Mouse (Mus musculus) thymus, adult 2 months (tissue): ENCODE data around the gene Slc6a6. TPM values are rescaled to one million over a fixed set of nuclear protein-coding genes. Genes with fewer than 3 reads are reported as not detected.
A peak's percentile ranks its signal among the peaks of the same experiment; 100 is the strongest.

ENCODE experiments used
- DNase-seq: peaks from one replicate; pipeline ENCODE4 v3.0.0; 2021
- H3K27ac ChIP-seq: fragments of 200-500 bp; 2 replicates; pipeline ENCODE4 v1.5.1; 2012; ENCODE audit warnings: low read length, control low read depth; ENCODE audit not compliant: control insufficient read depth, insufficient read depth
- H3K27me3 ChIP-seq: fragments of 200-500 bp; 2 replicates; pipeline ENCODE4 v1.6.1; 2012; ENCODE audit warnings: mild to moderate bottlenecking, low read length, moderate library complexity, mixed read lengths; ENCODE audit not compliant: control insufficient read depth, insufficient read depth
- H3K36me3 ChIP-seq: fragments of 200-500 bp; 2 replicates; pipeline ENCODE4 v1.6.1; 2012; ENCODE audit warnings: mild to moderate bottlenecking, low read length, moderate library complexity; ENCODE audit not compliant: control insufficient read depth, insufficient read depth
- H3K4me1 ChIP-seq: fragments of 200-500 bp; replicated peaks from 2 replicates; pipeline ENCODE4 v1.6.1; 2012; ENCODE audit warnings: low read length; ENCODE audit not compliant: control insufficient read depth, insufficient read depth
- H3K4me3 ChIP-seq: fragments of 200-500 bp; 2 replicates; pipeline ENCODE4 v1.5.1; 2012; ENCODE audit warnings: mild to moderate bottlenecking, low read length, control low read depth, moderate library complexity; ENCODE audit not compliant: control insufficient read depth, insufficient read depth
- CTCF ChIP-seq: fragments of 200-500 bp; IDR thresholded peaks from 2 replicates; pipeline ENCODE4 v1.5.1; 2012; ENCODE audit warnings: mild to moderate bottlenecking, control low read depth, low read length, moderate library complexity, borderline replicate concordance; ENCODE audit not compliant: control insufficient read depth, poor library complexity, insufficient read depth; ENCODE audit errors: extremely low read depth
- POLR2A ChIP-seq: fragments of 200-500 bp; IDR thresholded peaks from 2 replicates; pipeline ENCODE4 v1.6.1; 2012; ENCODE audit warnings: mild to moderate bottlenecking, low read length, control low read depth, moderate library complexity; ENCODE audit not compliant: control insufficient read depth, poor library complexity, insufficient read depth; ENCODE audit errors: extremely low read depth
- WGBS: fragments of 180-500 bp; shearing (Covaris S2); methylation state at CpG from one replicate; pipeline ENCODE4 v1.1.7; 2018; 5-methylcytosine and 5-hydroxymethylcytosine counted together
- polyA plus RNA-seq: library from polyadenylated mRNA; depleted of rRNA; stranded (reverse); fragments of >200 nt; gene quantifications from 2 replicates; pipeline ENCODE4 v1.2.3, GENCODE M21; 2012

Gene Slc6a6
- polyA plus RNA-seq, 1 experiment = 141 TPM

- no peak for TF ChIP-seq POLR2A
- WGBS = 88% methylated on average over 17 of the region's 17 CpGs
- Histone ChIP-seq H3K4me1 (peaks cover 2% of the 10 kb centered on the region; the same call in 1 of the 2 replicates), H3K36me3 (peaks cover 8% of the 10 kb centered on the region; the same call in 1 of the 2 replicates), H3K4me3 (no peak overlapping the region), H3K27ac (no peak overlapping the region), H3K27me3 (no peaks in the 10 kb centered on the region)
- no peak for DNase-seq
Observed at GRCm38 (mm10) chr6:91693301-91693886, 9.5 kb downstream of the Slc6a6 start.

DNA sequence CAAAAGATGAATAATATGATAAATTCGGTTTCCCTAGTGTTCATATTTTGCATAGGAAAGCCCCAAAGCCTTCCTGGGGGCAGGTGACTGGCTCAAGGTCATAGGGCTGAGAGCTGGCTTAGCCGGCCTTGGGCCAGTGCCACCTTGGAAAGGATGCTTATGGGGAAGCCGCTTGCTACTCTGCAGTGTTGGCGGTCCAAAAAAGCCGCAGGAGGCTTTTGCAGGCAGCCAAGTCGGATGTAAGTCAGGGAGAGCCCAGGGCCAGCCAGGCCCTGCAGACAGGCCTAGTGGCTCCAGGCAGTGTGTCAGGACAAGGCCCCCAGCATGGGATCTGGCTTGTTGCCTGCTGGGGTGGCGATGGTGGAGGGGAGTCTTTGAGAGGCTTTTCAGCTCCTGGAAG is 10.8 kb downstream of the Slc6a6 start:
- H3K27ac ChIP-seq = no peak overlapping the region

GRCm38 (mm10) chr6:91698831-91699230 is 15.0 kb downstream of the Slc6a6 start:
- peaks cover 8% of the 10 kb centered on the region; the same call in 1 of the 2 replicates for H3K4me1 ChIP-seq
- no peak overlapping the region for H3K4me3 ChIP-seq
- no peak for DNase-seq
- H3K27me3 ChIP-seq = no peaks in the 10 kb centered on the region
- TF ChIP-seq POLR2A (no peak), CTCF (no peak)
- WGBS = 42% methylated on average over 1 of the region's 1 CpGs
- no peak overlapping the region for H3K27ac ChIP-seq
- peaks cover 10% of the 10 kb centered on the region for H3K36me3 ChIP-seq

More for the DNA sequence above, 10.8 kb downstream of the Slc6a6 start:
- Histone ChIP-seq H3K27me3 (no peaks in the 10 kb centered on the region), H3K36me3 (peaks cover 8% of the 10 kb centered on the region; the same call in 1 of the 2 replicates), H3K4me3 (no peak overlapping the region), H3K4me1 (peaks cover 8% of the 10 kb centered on the region; the same call in 1 of the 2 replicates)
- no peak for TF ChIP-seq POLR2A
- no peak for TF ChIP-seq CTCF
- DNase-seq = no peak
- WGBS = 94% methylated on average over 7 of the region's 7 CpGs

GRCm38 (mm10) chr6:91699482-91700200 is 15.8 kb downstream of the Slc6a6 start:
- no peak for DNase-seq
- H3K4me1 ChIP-seq = peaks cover 8% of the 10 kb centered on the region; the same call in 1 of the 2 replicates
- no peak for TF ChIP-seq POLR2A
- no peak for TF ChIP-seq CTCF
- peaks cover 10% of the 10 kb centered on the region for H3K36me3 ChIP-seq
- H3K27ac ChIP-seq = no peak overlapping the region
- WGBS = 69% methylated on average over 4 of the region's 4 CpGs
- H3K4me3 ChIP-seq = no peak overlapping the region
- no peaks in the 10 kb centered on the region for H3K27me3 ChIP-seq

DNA sequence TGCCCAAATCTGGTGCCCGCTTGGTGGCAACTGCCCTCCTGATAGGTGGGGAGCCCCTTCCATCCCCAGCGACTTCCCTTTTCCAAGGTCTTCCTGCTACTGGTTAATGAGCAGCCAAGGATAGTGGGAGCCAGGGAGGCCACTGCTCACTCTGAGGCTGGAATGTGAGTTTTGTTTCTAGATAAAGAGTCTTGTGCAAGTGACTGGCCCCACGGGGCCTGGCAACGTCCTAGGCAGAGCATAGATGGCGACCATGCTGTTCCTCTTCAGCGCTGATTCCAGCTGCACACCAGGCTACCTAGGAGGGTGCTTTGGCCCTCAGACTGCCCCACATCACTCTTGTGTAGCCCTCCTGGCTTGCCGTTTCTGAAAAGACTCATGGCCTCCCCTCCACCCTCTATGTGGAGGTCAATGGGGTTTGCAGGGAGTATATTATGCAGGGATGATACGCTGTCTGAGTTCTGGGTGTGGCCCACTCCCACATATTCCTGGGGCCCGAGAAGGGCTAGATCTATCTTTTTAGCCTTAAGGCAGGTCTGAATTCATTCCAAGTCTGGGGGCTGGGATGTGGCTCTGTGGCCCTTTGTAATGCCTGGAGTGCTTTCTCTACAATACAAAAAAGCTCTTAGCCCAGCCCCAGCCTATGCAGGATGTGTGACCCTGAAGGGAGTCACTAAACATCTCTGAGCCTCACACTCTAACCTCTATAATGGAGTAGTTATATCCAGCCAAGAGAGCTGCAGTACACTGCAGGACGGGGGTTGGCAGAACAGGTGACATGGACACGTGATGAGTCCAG is 17.2 kb downstream of the Slc6a6 start:
- Histone ChIP-seq H3K4me3 (no peak overlapping the region), H3K4me1 (peaks cover 16% of the 10 kb centered on the region), H3K27ac (no peak overlapping the region), H3K36me3 (peaks cover 10% of the 10 kb centered on the region), H3K27me3 (no peaks in the 10 kb centered on the region)
- no peak for DNase-seq
- 98% methylated on average over 11 of the region's 11 CpGs for WGBS
- TF ChIP-seq POLR2A = no peak
- TF ChIP-seq CTCF = no peak

GRCm38 (mm10) chr6:91703459-91703858 is 19.6 kb downstream of the Slc6a6 start:
- H3K4me1 ChIP-seq = peaks cover 34% of the 10 kb centered on the region
- no peak overlapping the region for H3K4me3 ChIP-seq
- no peak for DNase-seq
- no peak for TF ChIP-seq CTCF
- TF ChIP-seq POLR2A = no peak
- H3K36me3 ChIP-seq = peaks cover 10% of the 10 kb centered on the region
- WGBS = 89% methylated on average over 2 of the region's 2 CpGs
- no peaks in the 10 kb centered on the region for H3K27me3 ChIP-seq
- H3K27ac ChIP-seq = peak overlapping the region; percentile 35; the same call in 1 of the 2 replicates
